ENCODE assay signal across 17 mouse cellular contexts in the genomic region with DNA sequence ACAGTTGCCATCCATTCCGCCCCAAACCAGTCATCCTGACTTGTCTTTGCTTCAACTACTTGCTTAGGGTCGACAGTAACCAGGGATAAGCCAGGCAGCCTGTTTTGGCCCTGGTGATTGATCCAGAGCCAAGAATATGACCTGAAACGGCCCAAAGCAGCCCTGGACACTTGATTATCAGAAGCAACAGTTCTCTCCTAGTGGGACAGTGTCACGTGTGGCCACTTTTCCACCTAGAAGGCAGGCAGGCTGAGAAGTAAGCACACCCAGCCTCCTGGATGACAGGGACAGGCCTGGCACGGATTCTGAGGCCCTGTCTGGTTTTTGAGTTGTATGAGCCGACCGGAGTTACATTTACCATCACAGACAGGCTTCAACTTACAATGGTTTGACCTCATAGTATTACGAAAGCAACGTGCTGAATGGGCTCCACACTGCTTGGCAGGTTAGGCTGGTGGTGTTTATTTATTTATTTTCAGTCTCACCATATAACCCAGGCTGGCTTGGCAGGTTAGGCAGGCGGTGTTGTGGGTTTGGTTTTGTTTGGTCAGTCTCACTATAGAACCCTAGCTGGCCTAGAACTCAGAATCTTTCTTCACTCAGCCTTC. TPM values are rescaled to one million over a fixed set of nuclear protein-coding genes. Genes with fewer than 3 reads are reported as not detected.
DNase-seq lines count a peak whose midpoint lies in the region; ATAC-seq and TF ChIP-seq lines count a peak whose summit lies in the region.
"Had no signal": no experiment of that assay in that cellular context is flagged by ENCODE, and none has a peak within 500 bp of the region (broad histone marks: within the 10 kb centered on the region; RNA-seq: fewer than 3 reads in every experiment).

No protein-coding gene starts in this region.

- peak; percentile 66 for DNase-seq in cerebellum, adult 9-10 months
- peak; percentile 62 for DNase-seq in liver, adult 2 months (ENCODE audit: extremely low read depth, low read depth, low spot score)
- DNase-seq in brain, adult 2 months (ENCODE audit: low read depth, low spot score), result peak; percentile 37
- DNase-seq in heart, postnatal 36 days, result peak; percentile 40 to 54
- DNase-seq in layer of hippocampus, adult 8-10 months (ENCODE audit: low spot score in 2 of 2), result no peak
- no peak for DNase-seq in thymus, postnatal 4 days
- DNase-seq: adrenal gland, adult 8-10 months; right cerebral cortex, adult 18-20 months; thymus, adult 2 months had no signal

- no peak for ATAC-seq in cerebellum, adult (ENCODE audit: insufficient number of reproducible peaks, low FRiP score, low TSS enrichment)
- no peak for ATAC-seq in liver, embryonic 12.5 days
- ATAC-seq: hindbrain, embryonic 16.5 days had no signal

- H3K4me2 ChIP-seq in liver, embryonic 12.5 days, result no peak overlapping the region
- H3K4me2 ChIP-seq: kidney, embryonic 15.5 days; limb, embryonic 15.5 days; lung, embryonic 15.5 days had no signal

- H3K27me3 ChIP-seq in liver, adult 2 months (ENCODE audit: control insufficient read depth, insufficient read depth, low read length), result no peaks in the 10 kb centered on the region
- no peaks in the 10 kb centered on the region for H3K27me3 ChIP-seq in liver, embryonic 12.5 days (replicated peaks)
- H3K27me3 ChIP-seq: kidney, embryonic 15.5 days; limb, embryonic 15.5 days; lung, embryonic 15.5 days had no signal

- no peak for TF ChIP-seq POLR2A in liver, adult 2 months (IDR thresholded peaks at IDR 0.05; ENCODE audit: extremely low read depth, insufficient read depth, low read length)

- no peaks in the 10 kb centered on the region for H3K9me3 ChIP-seq in liver, embryonic 12.5 days (replicated peaks)
- H3K9me3 ChIP-seq: kidney, embryonic 15.5 days; limb, embryonic 15.5 days; lung, embryonic 15.5 days; midbrain, embryonic 10.5 days had no signal

- no peaks in the 10 kb centered on the region for H3K79me2 ChIP-seq in liver, adult 2 months (ENCODE audit: control insufficient read depth, insufficient read depth, low read length)

- no peak overlapping the region for H3K9ac ChIP-seq in liver, adult 2 months (ENCODE audit: low read depth, low read length)
- H3K9ac ChIP-seq in liver, embryonic 12.5 days, result no peak overlapping the region
- H3K9ac ChIP-seq: kidney, embryonic 15.5 days; limb, embryonic 15.5 days; lung, embryonic 15.5 days had no signal

- no peak overlapping the region for H3K4me3 ChIP-seq in liver, adult 2 months (ENCODE audit: insufficient read depth, low read depth, low read length)
- H3K4me3 ChIP-seq in liver, embryonic 12.5 days, result no peak overlapping the region
- H3K4me3 ChIP-seq: erythroblast, embryonic 14.5 days; kidney, embryonic 15.5 days; limb, embryonic 15.5 days; lung, embryonic 15.5 days; midbrain, embryonic 10.5 days had no signal

- intact Hi-C loops in heart, postnatal 36 days (cut with DNase I), result no loop called here

- no peak for TF ChIP-seq CTCF in liver, adult 2 months (IDR thresholded peaks at IDR 0.05; ENCODE audit: low read depth, low read length)

- peaks cover 8% of the 10 kb centered on the region for H3K4me1 ChIP-seq in liver, adult 2 months (ENCODE audit: control insufficient read depth, insufficient read depth, low read length)
- peaks cover 34% of the 10 kb centered on the region for H3K4me1 ChIP-seq in liver, embryonic 12.5 days
- H3K4me1 ChIP-seq: limb, embryonic 15.5 days; lung, embryonic 15.5 days had no signal

- H3K27ac ChIP-seq in liver, adult 2 months (replicated peaks; ENCODE audit: insufficient read depth, low read depth, low read length), result no peak overlapping the region
- H3K27ac ChIP-seq in liver, embryonic 12.5 days, result no peak overlapping the region
- H3K27ac ChIP-seq: kidney, embryonic 15.5 days; limb, embryonic 15.5 days; lung, embryonic 15.5 days; midbrain, embryonic 10.5 days had no signal

- no peaks in the 10 kb centered on the region for H3K36me3 ChIP-seq in liver, adult 2 months (ENCODE audit: control insufficient read depth, insufficient read depth, low read length)
- peaks cover 19% of the 10 kb centered on the region for H3K36me3 ChIP-seq in liver, embryonic 12.5 days
- H3K36me3 ChIP-seq: kidney, embryonic 15.5 days; lung, embryonic 15.5 days had no signal

- WGBS in liver, adult 2 months, result 32% methylated on average over 10 of the region's 10 CpGs
- WGBS in liver, embryonic 12.5 days (ENCODE audit: insufficient replicate concordance), result 73% methylated on average over 10 of the region's 10 CpGs

RNA-seq across cellular contexts. Expression of a gene that starts 35.6 kb away (rescaled TPM):
- total RNA-seq in liver, adult 2 months (2014; rRNA removed), result 8.3 and 8.6 TPM in 2 replicates
- 8.8 and 10.1 TPM in 2 replicates for polyA plus RNA-seq in liver, adult 2 months (2012; rRNA removed)
- polyA plus RNA-seq in liver, embryonic 12.5 days (2016; fragmentation: Nextera tagmentation; extraction: Ambion mirVana), result 10.7 and 12.6 TPM in 2 replicates
- total RNA-seq in heart, postnatal 36 days (2021), result 10 to 100 TPM; 67.7 to 68.0 TPM
- total RNA-seq in layer of hippocampus, adult 8-10 months (2022), result 10 to 100 TPM; 70.9 to 85.2 (median 79.5) TPM

Comparison
In these comparisons a context has a peak if more than half of its experiments do, and no peak if none do; other contexts are left out.
1. DNase-seq: peak in cerebellum, adult 9-10 months (single experiment), liver, adult 2 months (single experiment), brain, adult 2 months (single experiment) and heart, postnatal 36 days (2 of 2); none in layer of hippocampus, adult 8-10 months (0 of 2) and thymus, postnatal 4 days (single experiment).